Mouse (Mus musculus): ENCODE results near the gene Golga1.

Golga1 gene

DNA sequence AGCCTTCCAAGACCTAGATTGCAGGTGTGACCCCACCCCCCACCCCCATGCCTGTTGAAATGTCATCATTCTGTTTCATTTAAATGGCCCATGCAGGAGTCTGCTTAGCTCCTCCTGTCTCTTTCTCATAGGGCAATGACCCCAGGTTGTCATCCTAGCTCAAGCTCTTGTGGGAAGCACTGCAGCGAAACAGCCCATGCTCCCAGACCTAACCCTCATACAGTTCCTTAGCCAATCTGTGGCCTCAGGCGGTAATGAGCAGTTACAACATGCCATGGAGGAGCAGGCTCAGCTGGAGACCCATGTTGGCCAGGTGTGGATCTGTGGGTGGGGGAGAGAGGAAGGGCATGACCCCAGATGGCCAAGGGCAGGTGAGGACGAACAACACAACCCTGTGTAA is 90.2 kb downstream of the Golga1 start:
- no peak for DNase-seq (ENCODE audit: low read depth)

DNA sequence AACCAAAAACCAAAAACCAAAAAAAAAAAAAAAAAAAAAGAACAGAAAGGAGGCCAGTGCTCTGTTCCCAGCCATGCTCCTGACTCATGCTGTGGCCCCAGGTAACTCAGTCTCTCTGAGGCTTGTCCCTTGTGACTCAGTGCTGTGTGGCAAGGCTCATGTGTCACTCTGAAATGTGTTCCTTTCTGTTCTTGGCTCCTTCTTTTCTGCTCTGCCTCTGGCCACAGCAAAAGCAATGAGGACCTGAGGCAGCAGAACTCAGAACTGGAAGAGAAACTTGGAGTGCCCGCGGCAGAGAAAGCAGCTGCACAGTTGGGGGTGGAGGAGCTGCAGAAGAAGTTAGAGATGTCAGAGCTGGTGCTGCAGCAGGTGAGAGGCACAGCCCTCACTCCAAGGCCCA is 91.2 kb downstream of the Golga1 start:
- DNase-seq (ENCODE audit: low read depth), result no peak

DNA sequence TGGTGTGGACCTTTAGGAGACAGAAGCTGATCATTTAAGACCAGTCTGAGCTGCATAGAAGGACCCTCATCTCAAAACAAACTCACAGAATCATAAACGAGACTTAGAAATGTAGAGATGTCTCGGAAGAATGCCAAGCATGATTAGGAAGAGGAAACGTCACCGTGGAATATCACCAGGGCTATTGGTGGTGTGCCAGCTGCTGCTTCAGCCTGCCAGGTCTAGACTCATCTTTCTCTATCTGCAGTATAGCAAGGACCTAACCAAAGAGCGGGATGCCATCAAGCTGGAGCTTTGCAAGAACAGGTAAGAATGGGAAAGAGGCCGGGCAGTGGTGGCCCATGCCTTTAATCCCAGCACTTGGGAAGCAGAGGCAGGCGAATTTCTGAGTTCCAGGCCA is 91.6 kb downstream of the Golga1 start:
- DNase-seq (ENCODE audit: low read depth), result no peak

DNA sequence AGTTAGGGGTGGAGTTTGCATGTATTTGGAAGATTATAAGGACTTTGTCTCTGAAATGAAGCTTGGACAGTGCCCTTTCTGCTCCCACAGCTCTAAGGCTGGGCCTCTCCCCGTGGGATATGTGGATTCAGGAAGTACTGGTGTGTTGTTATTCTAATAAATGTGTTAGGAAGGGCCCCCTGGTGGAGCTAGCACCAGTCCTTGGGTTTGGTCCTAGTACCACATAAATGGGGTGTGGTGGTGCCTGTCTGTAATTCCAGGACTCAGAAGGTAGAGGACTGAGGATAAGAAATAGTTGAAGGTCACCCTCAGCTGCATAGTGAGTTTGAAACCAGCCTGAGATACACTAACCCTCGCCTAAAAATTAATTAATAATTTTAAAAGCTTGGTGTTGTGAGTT is 92.1 kb downstream of the Golga1 start:
- DNase-seq (ENCODE audit: low read depth), result no peak

DNA sequence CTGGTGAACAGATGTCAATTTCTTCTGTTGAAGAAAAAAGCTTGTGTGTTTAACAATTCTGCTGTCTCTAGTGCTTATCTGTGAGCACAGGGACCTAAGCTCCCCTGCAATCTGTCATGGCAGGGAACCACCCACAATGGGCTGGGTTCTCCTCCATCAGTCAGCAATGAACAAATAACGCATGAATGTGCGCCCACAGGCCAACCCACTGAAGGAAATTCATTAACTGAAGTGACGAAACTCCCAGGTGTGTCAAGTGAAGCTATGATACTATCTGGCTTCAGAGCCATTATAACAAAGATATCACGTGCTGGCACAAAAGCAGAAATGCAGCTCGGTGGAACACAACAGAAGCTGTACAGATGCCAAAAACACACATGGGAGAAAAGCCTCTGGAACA is 95.3 kb downstream of the Golga1 start:
- no peak for DNase-seq (ENCODE audit: low read depth)

DNA sequence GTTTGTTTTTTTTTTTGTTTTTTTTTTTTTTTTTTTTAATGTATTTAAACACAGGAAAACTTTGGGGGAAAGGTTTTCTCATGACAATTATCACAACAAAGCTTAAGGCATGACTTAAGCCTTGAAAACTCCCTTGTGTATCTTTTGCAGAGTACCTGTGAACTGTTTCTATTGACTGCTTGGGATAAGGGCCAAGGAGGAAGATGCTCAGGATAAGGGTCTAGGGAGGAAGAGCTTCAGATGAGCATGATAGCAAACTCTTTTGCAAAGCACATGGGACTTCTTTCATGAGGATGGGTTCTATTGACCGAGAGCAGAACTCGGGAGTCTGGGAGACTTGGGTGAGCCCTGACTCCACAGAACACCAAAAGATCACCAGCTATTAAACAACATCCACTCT is 95.7 kb downstream of the Golga1 start:
- DNase-seq (ENCODE audit: low read depth), result no peak
